Mouse (Mus musculus): ENCODE results near the gene D630045J12Rik. TPM values are rescaled to one million over a fixed set of nuclear protein-coding genes. Genes with fewer than 3 reads are reported as not detected.
A peak's percentile ranks its signal among the peaks of the same experiment; 100 is the strongest.

The D630045J12Rik gene
- polyA plus RNA-seq, 1 experiment = 16.1 TPM

GRCm38 (mm10) chr6:38194046-38194445 lies 59.8 kb downstream of the D630045J12Rik start:
- DNase-seq (ENCODE audit: low read depth) = no peak

- DNase-seq (ENCODE audit: low read depth) = no peak
Measured at GRCm38 (mm10) chr6:38192952-38193351, 60.9 kb downstream of the D630045J12Rik start.

GRCm38 (mm10) chr6:38186312-38186950 lies 67.4 kb downstream of the D630045J12Rik start:
- no peak for DNase-seq (ENCODE audit: low read depth)

GRCm38 (mm10) chr6:38184791-38185190 lies 69.0 kb downstream of the D630045J12Rik start:
- no peak for DNase-seq (ENCODE audit: low read depth)

GRCm38 (mm10) chr6:38181756-38182318 lies 72.0 kb downstream of the D630045J12Rik start:
- DNase-seq (ENCODE audit: low read depth) = no peak

GRCm38 (mm10) chr6:38180669-38181068 lies 73.1 kb downstream of the D630045J12Rik start:
- no peak for DNase-seq (ENCODE audit: low read depth)

GRCm38 (mm10) chr6:38165385-38165784 lies 88.4 kb downstream of the D630045J12Rik start:
- DNase-seq (ENCODE audit: low read depth) = no peak

- no peak for DNase-seq (ENCODE audit: low read depth)
Measured at GRCm38 (mm10) chr6:38164705-38165104, 89.1 kb downstream of the D630045J12Rik start.

GRCm38 (mm10) chr6:38162825-38163504 lies 90.8 kb downstream of the D630045J12Rik start:
- no peak for DNase-seq (ENCODE audit: low read depth)

GRCm38 (mm10) chr6:38160556-38160955 lies 93.3 kb downstream of the D630045J12Rik start:
- DNase-seq (ENCODE audit: low read depth) = no peak

GRCm38 (mm10) chr6:38160102-38160501 lies 93.7 kb downstream of the D630045J12Rik start:
- peak; percentile 38 for DNase-seq (ENCODE audit: low read depth)

GRCm38 (mm10) chr6:38159576-38159975 lies 94.2 kb downstream of the D630045J12Rik start:
- no peak for DNase-seq (ENCODE audit: low read depth)

- no peak for DNase-seq (ENCODE audit: low read depth)
Measured at GRCm38 (mm10) chr6:38157925-38158324, 95.9 kb downstream of the D630045J12Rik start.

- no peak for DNase-seq (ENCODE audit: low read depth)
Measured at GRCm38 (mm10) chr6:38156204-38156603, 97.6 kb downstream of the D630045J12Rik start.

GRCm38 (mm10) chr6:38152305-38152704 lies 101.5 kb downstream of the D630045J12Rik start:
- no peak for DNase-seq (ENCODE audit: low read depth)

GRCm38 (mm10) chr6:38149483-38149882 lies 104.3 kb downstream of the D630045J12Rik start:
- no peak for DNase-seq (ENCODE audit: low read depth)

- no peak for DNase-seq (ENCODE audit: low read depth)
Measured at GRCm38 (mm10) chr6:38148626-38149025, 105.2 kb downstream of the D630045J12Rik start.

- DNase-seq (ENCODE audit: low read depth) = no peak
Measured at GRCm38 (mm10) chr6:38147301-38147700, 106.5 kb downstream of the D630045J12Rik start.

- no peak for DNase-seq (ENCODE audit: low read depth)
Measured at GRCm38 (mm10) chr6:38145463-38146065, 108.2 kb downstream of the D630045J12Rik start.

- peak; percentile 83 for DNase-seq (ENCODE audit: low read depth)
Measured at GRCm38 (mm10) chr6:38144161-38144998, 109.4 kb downstream of the D630045J12Rik start.

GRCm38 (mm10) chr6:38140402-38140801 lies 113.4 kb downstream of the D630045J12Rik start:
- DNase-seq (ENCODE audit: low read depth) = no peak

GRCm38 (mm10) chr6:38139086-38139485 lies 114.7 kb downstream of the D630045J12Rik start:
- no peak for DNase-seq (ENCODE audit: low read depth)
